Mouse (Mus musculus): Measurements from ENCODE around the gene Src.
"Not testable (repeated sequence)": the region's sequence is repeated elsewhere in the genome, so short reads cannot be mapped to it uniquely, and the experiment has no call there.

Src gene

DNA sequence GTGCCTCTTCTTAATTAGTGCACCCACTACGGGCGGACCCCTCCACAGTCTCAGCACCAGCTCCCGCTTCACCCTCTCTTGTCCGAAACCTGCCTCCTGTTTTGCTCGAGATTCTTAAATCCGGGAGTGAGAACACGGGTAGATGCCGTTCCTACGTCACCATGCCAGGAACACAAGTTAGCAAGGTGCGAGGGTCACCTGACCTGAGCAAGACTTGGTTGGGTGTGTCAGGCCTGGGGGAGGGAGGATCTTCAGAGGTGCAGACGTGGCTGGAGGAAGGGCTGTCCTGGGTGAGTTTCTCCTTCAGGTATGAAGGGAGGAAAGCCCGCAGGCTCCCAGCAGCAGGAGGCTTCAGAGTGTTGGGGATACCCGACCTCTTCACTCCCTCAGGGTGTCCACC lies at the start of gene Src:
Gene Src, plus strand, starts transcription at position 239 of the 400 bp plus-strand sequence.
- no peak for DNase-seq (ENCODE audit: low spot score in 2 of 2)

DNA sequence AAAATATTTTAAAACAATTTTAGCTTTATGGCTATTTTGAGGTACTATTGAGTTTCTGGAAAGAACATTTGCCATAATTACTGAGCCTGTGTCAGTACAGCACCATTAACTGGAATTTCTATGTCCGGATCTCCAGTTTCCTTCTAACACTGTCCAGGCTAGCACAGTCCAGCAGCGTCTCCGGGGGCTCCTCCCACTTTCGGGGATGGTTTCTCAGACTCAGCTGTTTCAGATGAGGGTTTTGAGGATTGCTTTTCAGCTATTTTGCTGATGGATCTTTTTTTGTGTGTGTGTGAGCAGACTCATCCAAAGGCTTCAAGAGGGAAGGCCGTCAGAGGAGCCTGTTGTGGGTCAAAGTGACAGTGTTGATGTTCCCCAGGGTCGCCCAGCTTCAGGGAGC lies 46.5 kb upstream of the Src start:
- DNase-seq (ENCODE audit: low spot score in 2 of 2), result no peak

DNA sequence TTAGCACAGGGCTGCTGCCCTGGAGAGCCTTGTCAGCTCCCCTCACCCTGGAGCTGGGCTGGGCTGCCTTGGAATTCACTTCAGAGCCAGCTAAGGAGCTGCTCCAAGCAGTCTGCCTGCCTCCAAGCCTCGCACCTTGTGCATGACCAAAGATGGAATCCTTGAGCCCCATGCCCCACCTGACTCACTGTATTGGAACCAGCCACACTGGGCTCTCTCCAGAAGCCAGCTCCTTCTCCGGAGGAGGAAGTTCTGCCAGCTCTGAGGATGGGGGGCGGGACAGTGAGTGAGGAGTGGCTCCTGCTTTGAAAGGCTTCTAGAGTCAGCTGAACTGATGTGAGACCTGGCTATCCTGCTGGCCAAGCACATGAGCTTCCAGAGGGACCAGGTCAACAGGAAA lies 44.6 kb upstream of the Src start:
- no peak for DNase-seq (ENCODE audit: low spot score in 2 of 2)

DNA sequence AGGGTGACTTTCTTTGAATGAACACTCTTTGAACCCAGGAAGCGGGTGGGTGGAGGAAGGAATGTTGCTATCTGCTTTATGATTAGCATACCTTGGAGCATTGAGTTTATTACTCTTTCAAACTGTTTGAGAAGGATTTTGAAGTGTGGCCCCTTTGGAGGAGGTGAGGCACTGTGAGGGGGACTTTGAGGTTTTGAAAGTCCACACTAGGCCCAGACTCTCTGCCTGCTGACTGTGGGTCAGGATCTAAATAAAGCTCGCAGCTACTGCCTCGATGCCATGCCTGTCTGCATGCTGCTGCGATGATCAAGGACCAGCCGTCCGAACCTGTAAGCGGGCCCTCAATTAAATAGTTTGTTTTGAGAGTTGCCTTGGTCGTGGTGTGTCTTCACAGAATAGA lies 43.2 kb upstream of the Src start:
- DNase-seq (ENCODE audit: low spot score in 2 of 2), result no peak

DNA sequence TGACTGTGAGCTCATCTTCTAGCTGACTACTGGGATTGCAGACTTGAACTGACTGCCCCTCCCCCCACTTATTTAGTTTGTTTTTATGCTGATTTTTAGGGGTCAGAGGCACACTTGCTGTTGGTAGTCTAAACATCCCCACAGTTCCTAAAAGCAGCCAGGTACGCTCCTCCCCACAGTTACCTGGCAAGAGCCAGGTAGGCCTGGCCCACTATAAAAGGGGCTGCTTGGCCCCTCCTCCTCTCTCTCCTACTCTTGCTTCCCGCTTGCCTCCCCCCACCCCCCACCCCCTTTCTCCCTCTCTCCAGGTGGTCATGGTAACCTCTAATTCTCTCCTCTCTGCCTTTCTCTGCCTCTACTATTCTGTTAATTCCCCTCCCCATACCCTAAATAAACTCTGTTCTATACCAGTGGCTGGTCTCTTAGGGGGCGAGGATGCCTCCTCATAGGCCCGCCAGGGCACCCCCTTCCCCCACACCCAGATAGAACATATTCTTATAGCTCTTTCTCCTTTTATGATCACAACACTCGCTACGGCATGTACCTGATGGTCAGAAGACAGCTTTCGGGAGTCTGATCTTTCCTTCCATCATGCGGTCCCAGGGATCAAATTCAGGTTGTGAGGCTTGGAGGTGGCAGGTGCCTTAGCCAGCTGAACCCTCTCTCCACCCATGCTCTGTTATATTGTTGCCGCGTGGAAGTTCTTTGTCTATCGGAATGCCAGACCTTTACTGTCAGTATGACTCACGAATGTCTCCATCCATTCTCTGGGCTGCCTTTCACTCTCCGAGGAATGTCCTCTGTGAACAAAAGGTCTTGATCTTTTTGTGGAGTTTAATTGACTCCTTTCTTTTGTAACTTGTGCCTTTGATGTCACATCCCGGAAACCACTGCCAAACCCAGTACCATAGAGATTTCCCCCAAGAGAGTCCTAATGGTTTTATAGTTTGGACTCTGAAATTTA lies 42.2 kb upstream of the Src start:
- no peak for DNase-seq (ENCODE audit: low spot score in 2 of 2)

DNA sequence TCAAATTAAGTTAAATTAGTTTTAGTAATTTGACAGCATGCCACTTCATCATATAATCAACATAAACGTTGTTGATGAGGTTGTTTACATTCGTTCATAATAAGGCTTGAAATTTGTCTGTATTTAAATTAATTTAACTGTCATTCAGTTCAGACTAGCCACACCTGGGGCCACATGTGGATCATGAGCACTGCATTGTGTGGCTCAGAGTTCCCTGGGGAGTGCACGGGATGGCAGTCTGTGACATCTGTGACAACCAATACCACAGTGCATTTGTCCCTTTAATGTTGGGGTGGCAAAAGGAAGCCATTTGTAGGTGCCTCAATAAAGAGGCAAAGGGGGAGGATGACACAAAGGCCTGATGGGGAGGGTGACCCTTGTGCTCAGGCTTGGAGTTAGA lies 41.2 kb upstream of the Src start:
- DNase-seq (ENCODE audit: low spot score in 2 of 2), result no peak

DNA sequence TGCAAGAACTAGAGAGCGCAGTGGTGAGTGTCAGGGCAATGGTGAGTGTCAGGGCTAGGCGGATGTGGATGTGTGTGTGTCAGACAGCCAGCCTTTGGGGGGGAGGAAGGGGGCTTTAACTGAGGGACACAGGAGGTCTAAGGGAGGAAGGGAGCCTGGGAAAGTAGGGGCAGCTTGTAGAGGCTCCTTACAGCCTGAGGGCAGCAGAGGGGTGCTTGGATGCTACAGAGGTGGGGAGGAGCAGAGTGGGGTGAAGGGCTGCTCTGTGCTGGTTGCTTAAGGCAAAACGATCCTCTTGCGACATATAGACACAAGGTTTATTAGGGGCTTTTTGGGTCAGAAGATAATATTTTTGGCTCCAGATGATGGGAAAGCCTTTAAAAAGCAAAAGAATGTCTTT lies 33.4 kb upstream of the Src start:
- DNase-seq (ENCODE audit: low spot score in 2 of 2), result no peak

DNA sequence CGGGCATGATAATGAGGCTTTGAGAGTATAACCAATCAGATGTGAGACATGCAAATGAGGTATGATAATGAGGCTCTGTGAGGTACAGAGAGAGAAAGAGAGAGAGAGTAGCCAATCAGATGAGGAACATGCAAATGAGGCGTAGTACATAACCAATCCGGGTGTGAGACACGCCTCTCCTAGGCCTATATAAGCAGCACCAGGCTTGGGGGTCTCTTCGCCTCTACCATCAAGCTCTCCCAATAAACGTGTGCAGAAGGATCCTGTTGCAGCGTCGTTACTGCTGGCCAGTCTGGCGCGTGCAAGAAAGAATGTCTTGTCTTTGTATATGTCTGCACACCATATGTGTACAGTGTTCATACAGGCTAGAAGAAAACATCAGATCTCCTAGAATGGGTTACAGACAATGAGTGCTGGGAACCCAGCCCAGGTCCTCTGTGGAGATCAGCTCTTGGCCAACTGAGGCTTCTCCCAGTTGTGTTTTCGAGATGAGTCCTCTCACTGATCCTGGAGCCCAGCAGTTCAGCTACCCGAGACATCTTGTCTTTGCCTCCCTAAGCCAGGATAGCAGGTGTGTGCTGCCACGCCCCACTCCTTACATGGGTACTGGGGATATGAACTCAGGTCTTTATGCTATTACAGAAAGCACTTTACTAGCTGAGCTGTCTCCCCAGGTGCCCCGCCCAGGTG lies 29.2 kb upstream of the Src start:
- not testable (repeated sequence) for DNase-seq (ENCODE audit: low spot score in 2 of 2)

DNA sequence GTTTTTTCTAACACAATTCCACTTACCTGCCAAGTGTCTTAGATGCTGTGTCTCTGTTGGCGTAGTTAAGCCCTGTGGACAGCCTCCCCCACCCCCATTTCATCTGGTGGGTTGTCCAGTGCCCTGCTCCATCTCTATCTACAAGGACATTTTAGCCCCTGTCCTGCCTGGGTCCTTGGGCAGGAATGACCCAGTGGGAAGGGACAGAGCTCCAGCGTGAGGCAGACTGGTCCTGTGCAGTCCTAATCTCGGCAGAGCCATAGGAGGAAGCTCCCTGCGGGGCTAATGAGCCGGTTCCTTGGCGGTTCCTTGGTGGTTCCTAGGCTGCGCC lies 28.7 kb upstream of the Src start:
- DNase-seq (ENCODE audit: low spot score in 2 of 2), result no peak

DNA sequence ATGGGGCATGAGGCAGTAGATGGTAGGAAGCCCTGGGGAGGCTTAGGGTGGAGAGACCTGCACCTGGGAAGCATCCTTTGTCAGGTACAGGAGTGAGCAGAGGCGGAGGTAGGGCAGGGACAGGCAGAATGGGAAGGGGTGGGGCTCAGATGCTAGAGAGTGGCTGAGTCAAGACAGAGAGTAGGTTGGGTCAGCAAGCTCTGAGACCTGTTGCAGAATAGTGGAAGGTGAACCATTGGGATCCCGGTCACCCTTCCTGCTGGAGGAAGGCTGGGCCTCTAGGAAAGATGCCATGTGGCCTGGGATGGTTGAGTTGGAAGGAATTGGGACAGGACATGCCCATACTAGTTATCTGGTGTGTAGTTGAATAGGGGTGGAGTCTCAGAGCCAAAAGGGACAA lies 25.9 kb upstream of the Src start:
- no peak for DNase-seq (ENCODE audit: low spot score in 2 of 2)

DNA sequence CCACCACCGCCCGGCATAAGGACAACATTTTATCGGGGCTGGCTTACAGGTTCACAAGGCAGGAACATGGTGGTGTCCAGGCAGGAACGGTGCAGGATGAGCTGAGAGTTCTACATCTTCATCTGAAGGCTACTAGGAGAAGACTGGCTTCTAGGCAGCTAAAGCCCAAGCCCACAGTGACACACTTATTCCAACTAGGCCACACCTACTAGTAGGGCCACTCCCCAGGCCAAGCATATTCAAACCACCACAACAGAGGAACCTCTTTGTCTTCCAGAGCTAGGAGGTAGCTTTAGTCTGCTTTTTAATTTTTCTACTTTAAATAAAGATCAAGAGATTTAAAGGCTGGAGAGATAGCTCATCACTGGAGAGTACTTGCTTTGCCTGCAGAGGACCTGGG lies 24.7 kb upstream of the Src start:
- no peak for DNase-seq (ENCODE audit: low spot score in 2 of 2)

DNA sequence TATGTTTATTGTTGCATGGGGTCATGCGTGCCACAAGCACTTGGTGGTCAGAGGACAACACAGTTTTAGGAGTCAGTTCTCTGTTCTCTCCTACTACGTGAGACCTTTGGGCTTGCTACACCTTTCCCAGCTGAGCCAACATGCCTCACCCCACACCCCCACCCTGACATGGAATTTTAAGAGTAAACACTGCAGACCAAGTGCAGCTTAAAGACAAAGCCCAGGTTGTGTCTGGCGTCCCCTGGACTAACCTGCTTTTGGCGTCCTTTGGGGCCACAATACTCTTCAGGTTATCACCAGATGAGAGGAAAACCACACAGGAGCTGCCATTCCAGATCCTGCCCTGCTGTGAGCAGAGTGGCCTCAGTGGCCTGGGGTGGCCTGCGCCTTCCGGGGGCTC lies 23.4 kb upstream of the Src start:
- no peak for DNase-seq (ENCODE audit: low spot score in 2 of 2)

DNA sequence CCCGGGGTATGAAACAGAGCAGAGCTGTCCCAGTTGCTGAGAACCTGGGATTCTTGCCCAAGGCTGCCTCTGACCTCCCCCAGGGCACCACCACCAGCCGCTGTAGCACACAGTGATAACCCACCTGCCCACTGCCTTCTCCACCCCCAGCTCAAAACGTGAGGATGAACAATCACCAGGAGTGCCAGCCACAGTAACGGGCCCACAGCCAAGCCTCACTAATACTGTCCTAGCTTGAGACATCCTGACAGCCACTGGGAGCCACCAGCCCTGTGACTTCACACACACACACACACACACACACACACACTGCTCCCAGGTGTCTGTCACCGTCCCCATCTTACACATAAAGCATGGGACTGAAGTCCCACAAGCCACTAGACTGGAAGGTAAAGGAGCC lies 22.9 kb upstream of the Src start:
- no peak for DNase-seq (ENCODE audit: low spot score in 2 of 2)

DNA sequence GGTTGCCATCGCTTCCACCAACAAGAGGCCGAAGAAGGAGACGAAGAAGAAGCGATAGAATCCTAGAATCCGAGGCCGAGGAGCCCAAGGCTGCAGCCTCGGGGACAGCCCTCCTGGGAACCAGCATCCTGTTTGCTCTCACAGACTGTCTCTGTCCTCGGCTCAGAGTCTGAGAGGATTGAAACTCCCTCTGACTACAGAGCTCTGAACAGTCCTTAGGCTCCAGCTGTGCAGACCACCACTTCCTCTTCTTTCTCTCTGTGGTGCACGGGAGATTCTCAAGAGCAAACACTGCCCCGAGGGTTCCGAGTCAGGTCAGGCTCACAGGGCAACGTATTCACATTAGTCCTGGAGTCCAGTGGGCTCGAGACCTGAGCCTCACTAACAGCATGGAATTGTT lies 22.3 kb upstream of the Src start:
- DNase-seq (ENCODE audit: low spot score in 2 of 2), result no peak

DNA sequence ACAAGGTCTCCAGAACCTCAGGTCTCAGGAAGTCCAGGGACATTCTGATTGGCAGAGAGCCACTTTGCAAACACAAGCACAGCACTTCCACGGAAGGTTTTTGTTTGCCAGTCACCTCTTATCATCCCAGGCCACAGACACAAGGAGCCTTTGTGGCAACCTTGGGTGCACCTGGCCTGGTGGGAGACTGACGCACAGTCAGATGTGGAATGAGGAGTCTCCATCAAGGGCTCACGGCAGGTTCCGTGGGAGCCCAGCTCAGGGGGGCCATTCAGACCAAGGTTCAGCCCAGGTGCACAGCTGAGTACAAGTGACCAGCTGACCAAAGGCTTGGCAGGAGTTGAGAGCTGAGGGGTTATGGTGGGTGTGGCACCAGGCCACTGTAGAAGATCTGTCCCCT lies 20.9 kb upstream of the Src start:
- DNase-seq (ENCODE audit: low spot score in 2 of 2), result no peak

DNA sequence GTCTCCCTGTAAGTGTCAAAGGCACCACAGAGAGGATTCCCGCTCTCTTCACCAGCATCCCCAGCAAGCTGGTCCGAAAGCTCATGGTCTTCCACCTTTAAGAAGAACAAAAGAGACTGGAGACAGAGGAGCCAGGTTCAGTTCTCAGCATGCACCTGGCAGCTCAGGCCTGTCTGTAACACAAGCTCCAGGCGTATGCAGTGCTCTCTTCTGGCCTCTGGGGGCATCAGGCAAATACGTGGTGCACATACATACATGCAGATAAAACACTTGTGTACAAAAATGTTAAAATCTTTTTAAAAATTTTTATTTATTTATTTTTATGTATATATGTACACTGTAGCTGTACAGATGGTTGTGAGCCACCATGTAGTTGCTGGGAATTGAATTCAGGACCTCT lies 19.7 kb upstream of the Src start:
- no peak for DNase-seq (ENCODE audit: low spot score in 2 of 2)

DNA sequence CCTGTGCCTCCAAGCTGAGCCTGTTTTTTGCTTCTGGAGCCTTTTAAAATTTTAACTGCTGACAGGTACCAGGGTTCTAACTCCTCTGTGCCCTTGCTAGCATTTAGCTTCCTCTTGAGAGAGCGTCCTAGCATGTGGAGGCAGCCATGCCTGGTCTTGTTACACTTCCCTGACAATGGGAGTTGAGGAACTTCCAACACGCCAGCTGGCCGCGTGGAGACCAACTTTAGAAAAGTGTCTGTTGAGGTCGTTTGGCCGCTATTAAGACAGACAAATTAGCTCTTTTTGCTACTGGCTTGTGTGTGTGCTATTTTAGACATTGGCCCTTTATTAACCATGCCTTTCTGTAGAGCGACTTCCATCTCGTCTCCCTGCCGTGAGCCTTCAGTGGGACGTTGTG lies 18.4 kb upstream of the Src start:
- no peak for DNase-seq (ENCODE audit: low spot score in 2 of 2)

DNA sequence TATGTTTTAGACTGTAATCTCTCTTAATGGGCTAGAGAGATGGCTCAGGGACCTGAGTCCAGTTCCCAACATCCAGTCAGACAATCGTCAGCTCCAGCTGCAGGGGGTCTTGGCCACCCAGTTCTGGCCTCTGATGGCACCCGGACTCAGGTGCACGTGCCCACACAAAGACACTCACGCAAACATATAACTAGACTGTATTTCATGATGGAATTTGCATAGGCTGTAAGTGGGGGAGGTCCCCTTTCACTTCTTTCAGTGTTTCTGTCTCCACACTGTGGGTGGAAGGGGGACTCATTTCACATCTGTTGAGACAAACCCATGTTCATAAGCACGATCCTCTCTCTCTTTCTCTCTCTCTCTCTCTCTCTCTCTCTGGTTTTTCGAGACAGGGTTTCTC lies 17.8 kb upstream of the Src start:
- DNase-seq (ENCODE audit: low spot score in 2 of 2), result no peak

DNA sequence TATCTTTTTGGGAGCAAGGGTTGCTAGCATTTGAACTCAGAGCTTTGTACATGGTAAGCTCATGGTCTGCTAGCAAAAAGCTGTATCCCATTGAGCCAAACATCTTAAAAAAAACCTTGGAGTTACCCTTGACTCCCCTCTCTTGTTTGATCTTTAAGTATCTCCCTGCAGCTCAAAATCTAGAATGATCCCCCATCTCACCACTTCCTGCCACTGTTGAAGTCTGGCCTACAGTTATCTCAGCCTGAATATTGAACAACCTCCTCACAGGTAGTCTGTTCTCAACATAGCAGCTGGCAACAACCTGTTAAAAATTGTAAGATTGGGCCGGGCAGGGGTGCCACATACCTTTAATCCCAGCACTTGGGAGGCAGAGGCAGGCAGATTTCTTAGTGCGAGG lies 17.0 kb upstream of the Src start:
- no peak for DNase-seq (ENCODE audit: low spot score in 2 of 2)

DNA sequence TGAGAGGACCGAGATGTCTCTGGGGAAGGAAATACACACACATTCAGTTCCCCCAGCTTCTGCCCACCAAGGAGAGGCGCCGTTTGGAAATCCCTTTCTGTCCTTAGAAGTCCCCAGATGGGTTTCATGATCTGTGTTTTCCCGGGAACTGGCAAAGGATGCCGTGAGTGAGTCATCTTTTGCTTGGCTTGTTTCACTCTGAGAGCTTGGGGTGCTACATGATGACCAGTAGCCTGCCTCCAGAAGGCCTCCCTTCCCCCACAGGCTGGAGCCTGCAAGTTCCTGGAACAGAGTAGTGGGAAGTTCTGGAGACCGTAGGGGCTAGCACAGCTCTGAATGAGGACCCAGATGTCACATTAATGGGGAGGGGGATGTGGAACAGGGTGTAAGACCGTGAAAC lies 10.6 kb upstream of the Src start:
- DNase-seq (ENCODE audit: low spot score in 2 of 2), result no peak

DNA sequence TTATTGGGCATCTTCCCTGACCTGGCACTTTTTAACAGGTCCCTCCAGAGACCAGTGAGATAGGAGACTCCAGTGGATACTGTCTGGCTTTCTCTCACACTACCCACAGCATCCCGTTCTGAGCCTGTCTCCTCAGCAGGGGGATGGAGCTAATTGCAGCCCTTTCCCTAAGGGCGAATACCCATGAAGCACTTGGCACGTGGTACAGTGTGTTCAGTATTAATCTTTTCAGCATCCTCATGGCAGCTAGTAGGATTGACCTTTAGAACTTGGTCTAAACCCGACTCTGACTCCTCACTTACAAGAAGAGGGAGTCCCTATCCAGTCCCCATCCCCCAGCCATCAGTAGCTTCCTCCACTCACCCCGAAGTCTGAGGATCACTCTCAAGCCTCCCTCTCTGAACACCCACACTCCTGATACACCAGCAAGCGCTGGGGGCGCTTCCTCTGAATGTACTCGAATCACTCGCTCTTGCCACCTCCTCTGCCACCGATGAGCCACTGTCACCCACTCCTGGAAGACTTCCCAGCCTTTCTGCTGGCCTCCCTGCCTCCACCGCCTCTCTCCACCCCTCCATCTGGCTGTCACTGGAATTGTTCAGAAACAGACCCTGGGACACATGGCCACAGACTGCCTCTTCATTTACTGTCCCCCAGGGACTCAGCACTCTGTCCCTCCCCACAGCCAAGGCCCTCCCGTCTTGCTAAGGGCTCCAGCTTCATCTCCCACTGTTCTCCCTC lies 8.3 kb upstream of the Src start:
- DNase-seq (ENCODE audit: low spot score in 2 of 2), result peak in 1 of 2 experiments; percentile 66

DNA sequence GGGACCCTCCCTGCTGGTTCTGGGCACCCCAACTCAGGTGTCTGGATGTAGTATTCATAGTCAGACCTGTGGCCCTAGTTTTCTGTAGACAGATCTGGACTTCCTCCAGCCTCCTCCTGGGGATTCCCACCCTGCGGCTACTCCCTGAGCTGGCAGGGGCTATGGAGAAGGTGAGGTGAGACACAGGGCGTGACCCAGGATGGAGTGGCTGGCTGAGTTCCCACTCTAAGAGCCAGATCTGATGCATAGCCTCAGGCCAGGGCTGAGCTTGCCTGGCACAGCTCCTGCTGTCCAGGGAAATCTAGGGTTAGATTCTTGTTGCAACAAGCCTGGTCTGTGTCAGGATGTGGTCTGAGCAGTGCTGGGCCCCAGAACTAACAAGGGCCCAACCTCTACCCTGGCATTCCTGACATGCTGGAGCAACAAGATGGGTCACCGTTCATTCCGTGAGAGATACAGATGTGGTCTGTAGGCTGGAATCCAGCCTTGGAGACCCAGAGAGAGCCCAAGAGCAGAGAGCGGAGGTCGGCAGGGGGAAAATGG lies 7.0 kb upstream of the Src start:
- no peak for DNase-seq (ENCODE audit: low spot score in 2 of 2)
